Mouse (Mus musculus): ENCODE data around the gene Ccl25. TPM values are rescaled to one million over a fixed set of nuclear protein-coding genes. Genes with fewer than 3 reads are reported as not detected.
A peak's percentile ranks its signal among the peaks of the same experiment; 100 is the strongest.
"Not testable (repeated sequence)": the region's sequence is repeated elsewhere in the genome, so short reads cannot be mapped to it uniquely, and the experiment has no call there.

The Ccl25 gene
- polyA plus RNA-seq, 1 experiment from 2014 or later: 27.1 TPM

DNA sequence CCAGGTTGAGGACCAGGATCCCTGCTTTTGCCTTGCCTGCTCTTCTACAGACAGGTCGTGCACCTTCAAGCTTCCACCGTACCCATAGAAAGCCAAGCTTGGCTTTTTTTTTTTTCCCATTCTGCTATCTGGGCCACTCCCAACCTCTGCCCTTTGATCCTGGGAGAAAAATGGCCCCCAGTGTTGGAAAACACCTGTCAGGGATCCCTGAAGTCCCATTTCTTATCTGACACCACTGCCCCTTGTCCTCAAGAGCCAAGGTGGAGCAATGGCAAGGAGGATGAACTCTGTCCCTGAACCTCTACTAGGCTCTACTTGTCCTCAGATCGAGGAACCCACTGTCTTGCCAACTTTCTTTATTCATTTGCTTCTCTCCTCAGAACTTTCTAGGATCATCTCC, 25.6 kb downstream of the Ccl25 start:
- Histone ChIP-seq H3K27ac (ENCODE audit: low read length) (no peak overlapping the region), H3K4me2 (ENCODE audit: low read depth, low read length) (no peak overlapping the region), H3K9me3 (replicated peaks; ENCODE audit: control insufficient read depth, low read length) (no peaks in the 10 kb centered on the region), H3K4me3 (replicated peaks; ENCODE audit: low read length) (no peak overlapping the region), H3K27me3 (ENCODE audit: control insufficient read depth, insufficient read depth, low read length) (no peaks in the 10 kb centered on the region), H3K4me1 (ENCODE audit: control insufficient read depth, insufficient read depth, low read length) (0 out of 2 replicates have a peak, but pooled peaks cover 2% of the 10 kb centered on the region), H3K9ac (ENCODE audit: low read length) (no peak overlapping the region), H3K36me3 (ENCODE audit: control insufficient read depth, insufficient read depth, low read length) (no peaks in the 10 kb centered on the region)
- WGBS: 86% methylated on average over 3 of the region's 3 CpGs
- ATAC-seq (ENCODE audit: insufficient read depth, low FRiP score): peak; percentile 56; the same call in 1 of the 2 replicates

DNA sequence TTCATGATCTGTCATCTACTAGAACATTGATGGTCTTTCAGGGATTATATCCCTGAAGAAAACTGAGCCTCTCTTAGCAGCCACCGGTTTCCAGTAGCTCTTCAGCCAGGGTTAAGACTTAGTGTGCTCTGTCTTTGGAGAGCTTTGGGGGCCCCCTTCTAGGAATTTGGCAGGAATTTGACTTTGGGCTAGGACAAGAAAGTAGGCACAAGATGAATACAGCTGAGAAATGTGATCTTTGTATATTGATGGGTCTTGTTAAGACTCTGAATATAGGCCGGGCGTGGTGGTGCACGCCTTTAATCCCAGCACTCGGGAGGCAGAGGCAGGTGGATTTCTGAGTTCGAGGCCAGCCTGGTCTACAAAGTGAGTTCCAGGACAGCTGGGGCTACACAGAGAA, 27.6 kb downstream of the Ccl25 start:
- not testable (repeated sequence) for H3K4me3 ChIP-seq (replicated peaks; ENCODE audit: low read length); H3K9me3 ChIP-seq (replicated peaks; ENCODE audit: control insufficient read depth, low read length); H3K9ac ChIP-seq (ENCODE audit: low read length); H3K27ac ChIP-seq (ENCODE audit: low read length); H3K36me3 ChIP-seq (ENCODE audit: control insufficient read depth, insufficient read depth, low read length); H3K27me3 ChIP-seq (ENCODE audit: control insufficient read depth, insufficient read depth, low read length); H3K4me2 ChIP-seq (ENCODE audit: low read depth, low read length); H3K4me1 ChIP-seq (ENCODE audit: control insufficient read depth, insufficient read depth, low read length); ATAC-seq (ENCODE audit: insufficient read depth, low FRiP score)
- WGBS: 93% methylated on average over 6 of the region's 6 CpGs

DNA sequence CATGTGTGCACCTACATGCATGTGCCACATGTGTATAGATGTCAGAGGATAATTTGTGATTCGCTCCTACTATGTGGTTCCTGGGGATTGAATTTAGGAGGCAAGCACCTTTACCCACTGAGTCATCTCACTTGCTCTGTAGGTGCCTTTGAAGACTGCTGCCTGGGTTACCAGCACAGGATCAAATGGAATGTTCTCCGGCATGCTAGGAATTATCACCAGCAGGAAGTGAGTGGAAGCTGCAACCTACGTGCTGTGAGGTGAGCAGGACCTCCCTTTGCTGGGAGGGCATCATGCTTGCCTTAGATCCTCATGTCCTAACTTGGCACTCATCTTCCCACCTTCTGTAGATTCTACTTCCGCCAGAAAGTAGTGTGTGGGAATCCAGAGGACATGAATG, 28.7 kb downstream of the Ccl25 start:
- 83% methylated on average over 4 of the region's 4 CpGs for WGBS
- no peak for ATAC-seq (ENCODE audit: insufficient read depth, low FRiP score)

DNA sequence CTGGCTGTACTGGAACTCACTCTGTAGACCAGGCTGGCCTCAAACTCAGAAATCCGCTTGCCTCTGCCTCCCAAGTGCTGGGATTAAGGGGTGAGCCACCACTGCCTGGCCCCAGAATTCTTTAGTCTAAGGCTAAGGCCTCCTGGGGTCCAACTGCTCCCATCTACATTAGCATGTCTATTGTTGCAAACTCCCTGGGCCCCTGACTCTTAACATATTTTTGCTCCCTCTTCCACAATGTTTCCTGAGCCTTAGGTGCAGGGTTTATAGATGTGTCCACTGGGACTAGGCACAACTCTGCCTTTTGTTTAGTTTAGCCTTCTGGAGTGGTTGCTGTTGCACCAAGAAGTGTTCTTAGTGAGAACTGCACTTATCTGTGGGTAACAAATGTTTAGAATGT, 29.5 kb downstream of the Ccl25 start:
- no peaks in the 10 kb centered on the region for H3K27me3 ChIP-seq (ENCODE audit: control insufficient read depth, insufficient read depth, low read length)
- no peak overlapping the region for H3K9ac ChIP-seq (ENCODE audit: low read length)
- H3K4me3 ChIP-seq (replicated peaks; ENCODE audit: low read length): no peak overlapping the region
- 70% methylated on average over 1 of the region's 1 CpGs for WGBS
- ATAC-seq (ENCODE audit: insufficient read depth, low FRiP score): no peak
- no peaks in the 10 kb centered on the region for H3K36me3 ChIP-seq (ENCODE audit: control insufficient read depth, insufficient read depth, low read length)
- no peak overlapping the region for H3K27ac ChIP-seq (ENCODE audit: low read length)
- H3K4me2 ChIP-seq (ENCODE audit: low read depth, low read length): no peak overlapping the region
- no peaks in the 10 kb centered on the region for H3K4me1 ChIP-seq (ENCODE audit: control insufficient read depth, insufficient read depth, low read length)
- H3K9me3 ChIP-seq (replicated peaks; ENCODE audit: control insufficient read depth, low read length): no peaks in the 10 kb centered on the region

More for the DNA sequence above, 28.7 kb downstream of the Ccl25 start:
- H3K4me3 ChIP-seq (replicated peaks; ENCODE audit: low read length): no peak overlapping the region
- no peaks in the 10 kb centered on the region for H3K36me3 ChIP-seq (ENCODE audit: control insufficient read depth, insufficient read depth, low read length)
- H3K4me2 ChIP-seq (ENCODE audit: low read depth, low read length): no peak overlapping the region
- H3K27me3 ChIP-seq (ENCODE audit: control insufficient read depth, insufficient read depth, low read length): no peaks in the 10 kb centered on the region
- H3K27ac ChIP-seq (ENCODE audit: low read length): no peak overlapping the region
- H3K9me3 ChIP-seq (replicated peaks; ENCODE audit: control insufficient read depth, low read length): no peaks in the 10 kb centered on the region
- no peaks in the 10 kb centered on the region for H3K4me1 ChIP-seq (ENCODE audit: control insufficient read depth, insufficient read depth, low read length)
- no peak overlapping the region for H3K9ac ChIP-seq (ENCODE audit: low read length)

DNA sequence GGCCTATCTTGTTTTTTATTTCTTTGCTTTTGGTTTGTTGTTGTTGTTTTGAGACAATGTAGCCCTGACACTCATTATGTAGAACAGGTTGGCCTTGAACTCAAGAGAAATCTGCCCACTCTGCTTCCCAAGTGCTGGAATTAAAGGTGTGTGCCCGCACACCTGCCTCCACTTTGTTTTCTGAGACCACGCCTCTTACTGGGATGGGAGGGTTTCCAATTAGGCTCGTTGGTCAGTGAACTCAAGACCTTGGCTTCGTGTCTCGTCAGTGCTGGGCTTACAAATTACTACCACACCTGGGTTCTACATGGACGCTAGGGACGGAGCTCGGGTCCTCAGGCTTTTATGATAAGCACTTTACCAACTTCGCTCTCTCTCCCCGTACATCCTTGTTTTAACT, 30.4 kb downstream of the Ccl25 start:
- H3K4me1 ChIP-seq (ENCODE audit: control insufficient read depth, insufficient read depth, low read length): no peaks in the 10 kb centered on the region
- no peak overlapping the region for H3K4me2 ChIP-seq (ENCODE audit: low read depth, low read length)
- no peaks in the 10 kb centered on the region for H3K36me3 ChIP-seq (ENCODE audit: control insufficient read depth, insufficient read depth, low read length)
- H3K9ac ChIP-seq (ENCODE audit: low read length): no peak overlapping the region
- 86% methylated on average over 10 of the region's 10 CpGs for WGBS
- no peak overlapping the region for H3K27ac ChIP-seq (ENCODE audit: low read length)
- H3K27me3 ChIP-seq (ENCODE audit: control insufficient read depth, insufficient read depth, low read length): no peaks in the 10 kb centered on the region
- no peak for ATAC-seq (ENCODE audit: insufficient read depth, low FRiP score)
- no peak overlapping the region for H3K4me3 ChIP-seq (replicated peaks; ENCODE audit: low read length)
- H3K9me3 ChIP-seq (replicated peaks; ENCODE audit: control insufficient read depth, low read length): no peaks in the 10 kb centered on the region

DNA sequence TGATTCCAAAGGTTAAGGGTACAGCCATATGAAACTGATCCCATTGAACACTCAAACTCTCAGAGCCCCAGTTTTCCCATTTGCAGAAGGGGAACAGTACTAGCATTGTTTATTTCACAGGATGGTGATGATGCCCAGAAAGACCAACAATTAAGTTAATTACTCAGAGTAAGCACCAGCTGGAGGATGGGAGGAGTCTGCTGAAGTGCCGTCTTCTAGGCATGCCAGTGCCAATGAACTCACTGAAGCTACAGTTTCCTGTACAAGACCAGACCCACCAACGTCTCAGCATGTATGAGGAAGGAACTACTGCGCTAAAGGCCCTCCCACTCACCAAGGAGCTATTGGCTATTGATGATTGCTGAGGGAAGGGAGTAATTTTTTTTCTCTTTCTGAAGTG, 34.4 kb downstream of the Ccl25 start:
- Histone ChIP-seq H3K4me3 (replicated peaks; ENCODE audit: low read length) (no peak overlapping the region), H3K4me1 (ENCODE audit: control insufficient read depth, insufficient read depth, low read length) (no peaks in the 10 kb centered on the region), H3K4me2 (ENCODE audit: low read depth, low read length) (no peak overlapping the region), H3K9me3 (replicated peaks; ENCODE audit: control insufficient read depth, low read length) (no peaks in the 10 kb centered on the region), H3K27me3 (ENCODE audit: control insufficient read depth, insufficient read depth, low read length) (no peaks in the 10 kb centered on the region), H3K27ac (ENCODE audit: low read length) (no peak overlapping the region), H3K36me3 (ENCODE audit: control insufficient read depth, insufficient read depth, low read length) (no peaks in the 10 kb centered on the region), H3K9ac (ENCODE audit: low read length) (no peak overlapping the region)
- no peak for ATAC-seq (ENCODE audit: insufficient read depth, low FRiP score)
- 67% methylated on average over 3 of the region's 3 CpGs for WGBS

DNA sequence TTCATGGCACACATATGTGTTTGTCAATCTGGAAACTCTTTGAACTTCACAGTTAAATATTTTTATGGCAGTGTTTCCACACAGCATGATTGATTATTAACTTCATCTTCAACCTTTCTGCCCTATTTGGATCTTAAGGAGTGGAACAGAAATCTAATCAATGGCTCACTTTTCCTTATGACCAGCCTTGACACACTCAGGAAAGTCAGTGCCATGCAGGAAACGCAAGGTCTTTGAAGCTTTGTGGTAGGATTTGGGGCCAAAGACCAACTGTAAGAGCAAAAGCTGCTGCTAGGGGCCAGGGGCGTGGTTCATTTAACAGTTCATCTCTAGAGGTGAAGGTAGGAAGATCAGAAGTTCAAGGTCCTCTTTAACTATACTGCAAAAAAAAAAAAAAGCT, 35.9 kb downstream of the Ccl25 start:
- H3K9ac ChIP-seq (ENCODE audit: low read length): no peak overlapping the region
- WGBS: 78% methylated on average over 2 of the region's 2 CpGs
- no peaks in the 10 kb centered on the region for H3K27me3 ChIP-seq (ENCODE audit: control insufficient read depth, insufficient read depth, low read length)
- no peaks in the 10 kb centered on the region for H3K4me1 ChIP-seq (ENCODE audit: control insufficient read depth, insufficient read depth, low read length)
- H3K4me3 ChIP-seq (replicated peaks; ENCODE audit: low read length): no peak overlapping the region
- no peak for ATAC-seq (ENCODE audit: insufficient read depth, low FRiP score)
- H3K4me2 ChIP-seq (ENCODE audit: low read depth, low read length): no peak overlapping the region
- no peaks in the 10 kb centered on the region for H3K36me3 ChIP-seq (ENCODE audit: control insufficient read depth, insufficient read depth, low read length)
- no peaks in the 10 kb centered on the region for H3K9me3 ChIP-seq (replicated peaks; ENCODE audit: control insufficient read depth, low read length)
- H3K27ac ChIP-seq (ENCODE audit: low read length): no peak overlapping the region

DNA sequence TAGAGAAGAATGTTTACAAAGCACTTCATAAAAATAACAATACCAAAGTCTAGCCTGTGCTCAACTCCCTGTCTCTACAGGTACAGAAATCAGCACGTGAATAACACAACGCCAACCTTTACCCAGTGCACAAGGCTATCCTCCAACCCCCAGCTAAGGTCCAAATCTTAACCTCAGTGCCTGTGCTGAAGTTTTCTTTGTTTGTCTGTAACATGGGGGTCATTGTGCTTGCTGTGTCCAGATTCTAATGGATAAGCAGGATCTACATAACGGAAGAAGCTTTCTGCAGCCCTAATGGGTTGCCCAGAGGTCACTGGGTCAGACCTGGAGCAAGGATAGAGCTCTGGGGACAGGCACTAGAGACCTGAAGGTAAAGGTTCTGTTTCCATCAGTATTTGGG, 41.2 kb downstream of the Ccl25 start:
- Histone ChIP-seq H3K4me2 (ENCODE audit: low read depth, low read length) (no peak overlapping the region), H3K9ac (ENCODE audit: low read length) (no peak overlapping the region), H3K36me3 (ENCODE audit: control insufficient read depth, insufficient read depth, low read length) (no peaks in the 10 kb centered on the region), H3K27me3 (ENCODE audit: control insufficient read depth, insufficient read depth, low read length) (no peaks in the 10 kb centered on the region), H3K4me3 (replicated peaks; ENCODE audit: low read length) (no peak overlapping the region), H3K9me3 (replicated peaks; ENCODE audit: control insufficient read depth, low read length) (no peaks in the 10 kb centered on the region), H3K27ac (ENCODE audit: low read length) (no peak overlapping the region), H3K4me1 (ENCODE audit: control insufficient read depth, insufficient read depth, low read length) (no peaks in the 10 kb centered on the region)
- no peak for ATAC-seq (ENCODE audit: insufficient read depth, low FRiP score)
- 86% methylated on average over 3 of the region's 3 CpGs for WGBS

DNA sequence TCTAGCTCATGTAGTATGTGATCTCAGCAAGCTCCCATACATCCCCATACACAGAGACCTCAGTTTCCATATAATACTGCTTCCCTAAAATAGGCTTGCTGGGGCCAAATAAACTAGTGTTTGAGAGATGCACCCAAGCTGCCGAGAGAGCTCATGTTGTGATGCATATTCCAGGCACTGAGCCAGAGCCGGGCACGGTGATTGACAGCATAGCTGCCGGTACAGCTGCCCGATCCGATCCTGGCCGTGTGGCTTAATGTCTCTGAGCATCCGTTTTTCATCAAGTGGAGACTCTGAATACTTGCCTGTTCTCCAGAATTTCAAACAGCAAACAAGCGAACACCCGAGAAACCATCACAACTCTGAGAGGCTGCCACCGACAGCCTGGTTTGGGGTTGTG, 42.8 kb downstream of the Ccl25 start:
- Histone ChIP-seq H3K4me2 (ENCODE audit: low read depth, low read length) (no peak overlapping the region), H3K9ac (ENCODE audit: low read length) (no peak overlapping the region), H3K4me1 (ENCODE audit: control insufficient read depth, insufficient read depth, low read length) (no peaks in the 10 kb centered on the region), H3K4me3 (replicated peaks; ENCODE audit: low read length) (no peak overlapping the region), H3K9me3 (replicated peaks; ENCODE audit: control insufficient read depth, low read length) (no peaks in the 10 kb centered on the region), H3K36me3 (ENCODE audit: control insufficient read depth, insufficient read depth, low read length) (no peaks in the 10 kb centered on the region), H3K27ac (ENCODE audit: low read length) (no peak overlapping the region), H3K27me3 (ENCODE audit: control insufficient read depth, insufficient read depth, low read length) (no peaks in the 10 kb centered on the region)
- ATAC-seq (ENCODE audit: insufficient read depth, low FRiP score): no peak
- WGBS: 83% methylated on average over 11 of the region's 11 CpGs

DNA sequence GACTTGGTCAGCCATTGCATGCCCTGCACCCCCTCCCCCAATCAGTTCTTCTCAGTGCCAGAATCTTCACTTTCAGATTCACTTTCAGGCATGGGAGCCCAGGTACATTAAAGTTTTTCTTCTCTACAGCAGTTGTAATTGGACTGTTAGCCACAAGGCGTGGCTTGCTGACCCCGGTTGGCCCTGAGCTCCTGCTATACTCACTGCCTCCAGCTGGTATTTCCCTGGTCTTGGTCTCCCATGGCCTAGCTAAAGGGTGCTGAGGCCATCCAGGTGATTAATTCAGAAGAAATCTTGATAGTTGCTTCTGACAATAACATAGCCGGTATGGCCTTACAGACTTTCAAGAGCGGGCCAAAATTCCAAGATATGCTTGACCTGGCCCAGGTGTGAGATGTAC, 43.5 kb downstream of the Ccl25 start:
- H3K27ac ChIP-seq (ENCODE audit: low read length): no peak overlapping the region
- H3K9me3 ChIP-seq (replicated peaks; ENCODE audit: control insufficient read depth, low read length): no peaks in the 10 kb centered on the region
- WGBS: 81% methylated on average over 4 of the region's 4 CpGs
- no peak overlapping the region for H3K4me3 ChIP-seq (replicated peaks; ENCODE audit: low read length)
- H3K27me3 ChIP-seq (ENCODE audit: control insufficient read depth, insufficient read depth, low read length): no peaks in the 10 kb centered on the region
- no peaks in the 10 kb centered on the region for H3K4me1 ChIP-seq (ENCODE audit: control insufficient read depth, insufficient read depth, low read length)
- H3K4me2 ChIP-seq (ENCODE audit: low read depth, low read length): no peak overlapping the region
- no peaks in the 10 kb centered on the region for H3K36me3 ChIP-seq (ENCODE audit: control insufficient read depth, insufficient read depth, low read length)
- no peak for ATAC-seq (ENCODE audit: insufficient read depth, low FRiP score)
- H3K9ac ChIP-seq (ENCODE audit: low read length): no peak overlapping the region
